Mouse (Mus musculus): ENCODE measurements at regions not wholly inside any gene's neighbourhood (a gene's known extent, or its start where the extent isn't known, plus 50 kb on each side); places are given as distances from the start of the nearest gene placed in this dataset.
"Not testable (repeated sequence)": the region's sequence is repeated elsewhere in the genome, so short reads cannot be mapped to it uniquely, and the experiment has no call there.

DNA sequence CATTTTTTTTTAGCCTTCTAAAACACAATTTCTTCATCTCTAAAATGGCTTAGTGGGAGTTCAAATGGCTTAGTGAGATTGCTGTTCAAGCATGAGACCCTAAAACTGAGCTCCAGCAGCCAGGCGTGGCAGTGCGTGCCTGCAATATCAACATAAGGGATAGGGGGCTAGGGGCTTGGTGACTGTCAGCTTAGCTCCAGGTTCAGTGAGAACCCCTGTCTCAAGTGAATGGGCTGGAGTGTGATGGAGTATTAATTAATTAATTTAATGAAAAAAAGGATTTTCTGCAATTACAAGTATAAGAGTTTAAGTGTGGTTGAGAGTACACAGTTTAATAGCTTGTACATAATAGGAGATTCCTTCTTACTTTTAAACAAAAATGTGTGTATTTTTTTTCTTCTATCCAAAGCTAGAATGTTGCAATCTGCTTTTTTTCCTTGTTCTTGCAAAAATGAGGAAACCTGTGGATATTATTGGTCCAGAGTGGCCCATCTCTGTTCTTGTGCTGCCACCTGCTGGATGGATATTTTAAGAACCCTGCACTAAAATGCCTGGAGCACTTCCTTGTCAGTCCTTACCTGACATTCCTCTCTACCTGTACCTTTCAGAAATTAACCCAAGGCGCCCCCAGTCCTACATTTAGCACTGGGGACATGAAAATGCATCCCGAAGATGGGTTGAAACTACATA is 54.0 kb upstream of the Usp47 start:
- DNase-seq: peak; percentile 62

DNA sequence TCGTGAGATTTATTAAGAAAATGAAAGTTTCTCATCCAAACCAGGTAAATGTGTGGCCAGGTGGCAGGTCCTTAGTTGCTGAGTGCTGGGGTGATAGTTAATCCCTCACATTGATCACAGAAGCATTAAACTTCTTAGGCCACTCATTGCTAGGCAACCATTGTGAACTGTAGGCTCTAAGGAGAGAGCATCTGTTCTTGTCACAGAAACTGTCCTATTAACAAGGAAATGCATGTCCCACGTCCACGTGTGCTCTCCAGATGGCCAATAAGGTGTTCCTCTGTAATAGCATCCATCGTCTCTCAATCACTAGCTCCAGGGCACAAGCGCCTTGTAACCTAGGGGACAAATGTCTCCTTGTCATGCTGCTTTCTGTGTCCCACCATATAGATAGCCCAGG is 55.0 kb upstream of the Usp47 start:
- DNase-seq: no peak

DNA sequence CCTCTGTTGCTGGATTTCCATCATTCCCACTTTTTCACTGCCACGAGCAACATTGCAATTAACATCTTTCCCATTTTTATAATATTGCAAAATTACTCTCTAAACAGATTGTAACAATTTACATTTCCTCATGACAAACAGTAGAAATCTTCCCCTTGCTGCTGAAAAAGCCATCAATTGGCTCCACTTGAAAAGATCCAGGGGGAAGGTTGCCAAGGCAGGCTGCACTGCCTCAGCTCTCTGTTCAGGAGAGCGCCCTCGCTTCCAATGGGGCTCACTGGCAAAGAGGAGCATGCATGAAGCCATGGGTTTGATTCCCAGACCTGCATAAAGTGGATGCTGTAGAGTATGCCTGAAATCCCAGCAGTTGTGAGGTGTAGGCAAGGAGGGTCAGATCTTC is 56.6 kb upstream of the Usp47 start:
- no peak for DNase-seq

DNA sequence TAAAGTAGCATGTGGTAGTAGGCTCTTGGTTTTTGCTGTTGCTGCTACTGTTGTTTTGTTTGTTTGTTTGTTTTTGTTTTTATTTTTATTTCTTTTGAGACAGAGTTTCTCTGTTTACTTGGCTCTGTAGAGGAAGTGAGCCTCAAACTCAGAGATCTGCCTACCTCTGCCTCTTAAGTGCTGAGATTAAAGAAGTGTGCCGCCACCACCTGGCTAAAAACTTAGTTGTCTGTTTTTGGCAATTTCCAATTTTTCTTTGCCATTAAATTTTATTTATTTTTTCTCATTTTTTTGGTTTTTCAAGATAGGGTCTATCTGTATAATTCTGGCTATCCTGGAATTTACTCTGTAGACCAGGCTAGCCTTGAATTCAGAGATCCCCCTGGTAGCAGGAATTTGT is 59.3 kb upstream of the Usp47 start:
- DNase-seq: no peak

DNA sequence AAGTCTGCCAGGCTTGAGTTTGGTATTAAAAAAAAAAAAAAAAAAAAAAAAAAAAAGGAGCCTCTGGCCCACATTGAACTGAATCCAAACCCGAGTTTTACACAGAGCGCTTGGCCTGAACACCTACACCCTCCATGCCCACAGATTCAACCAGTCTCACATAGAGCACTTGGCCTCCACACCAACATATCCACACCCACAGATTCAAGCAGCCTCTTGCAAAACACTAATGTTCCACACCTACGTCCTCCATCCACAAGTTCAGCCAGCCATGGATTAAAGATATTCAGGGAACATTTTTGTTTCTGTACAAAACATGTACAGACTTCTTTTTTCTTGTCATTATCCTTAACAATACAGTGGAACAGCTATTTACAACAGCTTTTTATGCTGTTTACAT is 63.3 kb upstream of the Usp47 start:
- no peak for DNase-seq

DNA sequence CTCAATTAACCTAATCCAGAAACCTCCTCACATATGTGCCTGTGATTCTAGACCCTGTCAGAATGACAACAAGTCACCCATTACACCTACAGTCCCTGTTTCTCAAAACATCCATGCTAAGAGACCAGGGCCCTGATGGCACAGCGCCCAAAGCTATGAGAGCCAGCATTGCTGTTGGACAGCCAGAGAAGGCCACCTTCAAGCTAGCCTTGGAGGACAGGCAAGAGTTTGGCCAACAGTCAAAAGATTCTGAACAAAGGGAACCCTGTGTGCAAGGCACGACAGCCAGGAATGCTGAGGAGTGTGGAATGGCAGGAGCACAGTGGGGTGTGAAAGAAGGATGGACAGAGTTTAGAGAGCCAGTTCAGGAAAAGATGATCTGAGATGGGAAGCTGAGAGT is 66.6 kb upstream of the Usp47 start:
- DNase-seq: no peak

DNA sequence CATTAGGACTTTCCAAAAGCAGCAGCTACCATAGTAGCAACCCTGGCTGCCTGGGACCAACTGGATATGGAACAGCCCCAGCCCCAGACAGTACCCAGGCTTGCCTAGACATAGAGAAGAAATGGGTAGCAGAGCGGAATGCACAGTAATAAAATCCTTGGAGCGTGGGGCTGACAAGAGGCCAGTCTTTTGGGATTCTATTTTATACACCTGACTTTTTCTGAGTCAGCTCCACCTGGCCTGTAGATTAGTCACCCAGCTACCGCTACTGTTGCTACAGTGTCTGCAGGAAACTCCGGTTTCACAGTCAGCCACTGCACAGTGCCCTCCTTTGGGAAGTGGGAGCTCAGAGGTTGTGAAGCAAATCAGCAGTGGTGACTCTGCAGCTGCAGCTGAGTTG is 83.7 kb upstream of the Usp47 start:
- DNase-seq: no peak

DNA sequence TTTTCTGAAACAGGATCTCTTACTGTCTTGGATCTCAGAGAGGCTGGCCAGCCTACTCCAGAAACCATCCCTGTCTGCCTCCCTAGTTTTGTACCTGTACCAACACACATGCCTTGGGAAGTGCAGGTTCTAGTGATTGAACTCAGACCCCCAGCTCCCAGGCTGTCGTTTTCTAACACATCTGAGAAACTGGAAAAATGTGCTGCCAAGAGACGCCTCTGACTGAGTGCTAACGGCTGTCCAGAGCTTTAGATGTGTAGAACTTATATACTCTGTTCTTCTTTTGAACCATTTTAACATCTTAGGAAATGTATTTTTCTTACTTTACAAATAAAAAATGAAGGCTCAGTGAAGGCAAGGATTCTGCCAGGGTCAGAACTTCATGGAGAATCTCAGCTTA is 85.8 kb upstream of the Usp47 start:
- no peak for DNase-seq

DNA sequence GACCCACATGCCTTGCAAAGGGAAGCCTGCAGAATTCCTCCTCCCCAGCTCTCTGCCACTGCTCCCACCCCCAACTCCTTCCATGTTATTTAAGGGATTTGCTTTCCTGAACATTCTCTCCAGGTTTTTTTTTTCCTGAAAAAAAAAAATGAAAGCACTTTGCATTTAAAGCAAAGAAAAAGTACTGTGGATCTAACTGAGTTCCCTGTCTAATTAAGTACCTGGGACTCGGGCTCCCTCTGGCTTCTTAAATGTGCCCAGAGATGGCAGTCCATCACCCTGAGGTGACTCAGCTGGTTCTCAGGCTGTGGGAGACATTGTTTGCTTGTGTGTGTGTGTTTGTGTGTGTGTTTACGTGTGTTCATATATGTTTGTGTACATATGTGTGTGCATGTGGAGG is 86.2 kb upstream of the Usp47 start:
- DNase-seq: no peak

DNA sequence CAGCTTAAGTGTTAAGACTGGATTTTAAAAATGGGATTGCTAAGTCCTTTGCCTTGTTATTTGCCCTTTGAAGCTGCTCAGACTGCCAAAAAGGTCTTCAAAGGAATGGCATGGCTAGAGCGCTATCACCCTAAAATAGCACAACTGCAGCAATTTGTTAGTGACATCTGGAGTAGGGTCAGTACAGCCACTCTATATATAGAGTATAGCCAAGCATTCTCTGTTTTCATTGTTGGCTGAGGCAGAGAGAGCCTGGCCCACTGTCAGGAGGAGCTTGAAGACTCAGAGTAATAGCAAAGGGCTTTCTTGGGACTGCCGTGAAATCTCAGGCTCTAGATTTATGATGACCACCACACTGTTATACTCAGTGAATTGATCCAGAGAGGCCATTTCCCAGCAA is 90.6 kb upstream of the Usp47 start:
- DNase-seq: no peak

DNA sequence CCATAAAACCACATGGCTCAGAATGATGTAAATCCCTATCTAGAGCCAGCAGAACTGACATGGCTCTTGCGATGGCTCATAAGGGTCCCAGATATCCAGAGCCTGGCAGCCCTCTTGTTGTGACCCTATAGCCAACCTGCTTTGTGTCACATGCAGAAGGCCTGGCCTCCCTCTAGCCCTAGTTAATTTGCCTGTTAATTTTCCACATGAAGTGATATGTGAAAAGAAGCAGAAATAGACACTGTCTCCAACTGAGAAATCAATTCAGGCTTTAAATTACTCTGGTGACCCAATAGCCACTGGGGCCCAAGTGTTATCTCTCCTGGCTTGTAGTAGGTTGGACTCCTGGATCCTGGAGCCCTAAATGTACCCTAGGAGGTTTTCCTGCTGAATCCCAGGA is 103.3 kb upstream of the Usp47 start:
- DNase-seq: no peak

DNA sequence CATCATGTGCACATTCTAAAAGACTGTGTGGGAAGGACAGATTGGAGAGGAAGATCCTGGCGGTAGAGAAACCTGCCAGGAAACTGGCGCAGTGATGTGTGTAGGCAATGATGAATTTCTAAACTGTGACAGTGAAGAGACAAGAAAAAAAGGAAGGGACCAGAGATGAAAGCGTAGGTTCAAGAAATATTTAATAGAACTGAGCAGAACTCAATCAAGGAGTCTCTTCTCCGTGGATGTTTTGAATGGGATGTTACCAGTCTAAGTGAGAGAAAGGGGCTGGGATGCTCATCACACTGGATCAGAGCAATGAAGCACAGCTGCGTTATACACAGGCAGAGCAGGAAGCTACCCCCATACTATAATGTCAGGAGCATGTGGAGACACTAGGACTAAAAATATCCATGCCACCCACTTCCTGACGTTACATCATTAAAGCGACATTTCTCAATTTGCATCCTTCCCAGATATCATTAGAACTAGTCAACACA is 119.5 kb upstream of the Usp47 start:
- no peak for DNase-seq

DNA sequence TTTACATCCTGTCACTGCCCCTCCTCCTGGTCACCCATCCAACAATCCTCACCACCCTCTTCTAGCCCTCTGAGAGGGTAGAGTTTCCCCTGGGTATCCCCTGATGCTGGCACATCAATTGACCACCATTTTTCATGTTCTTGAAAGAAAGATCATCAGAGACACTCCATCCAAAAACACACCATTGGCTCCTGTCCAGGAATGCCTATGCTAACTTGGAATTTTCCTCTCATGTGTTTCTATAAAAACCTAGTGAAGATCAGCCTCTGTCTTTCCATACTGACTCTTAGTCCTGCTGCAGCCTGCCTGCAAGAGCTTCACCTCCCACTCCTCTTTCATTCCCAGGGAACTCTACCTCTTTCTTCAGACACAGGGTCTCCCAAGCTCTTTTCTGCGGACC is 117.2 kb upstream of the Galnt18 start:
- DNase-seq: no peak

DNA sequence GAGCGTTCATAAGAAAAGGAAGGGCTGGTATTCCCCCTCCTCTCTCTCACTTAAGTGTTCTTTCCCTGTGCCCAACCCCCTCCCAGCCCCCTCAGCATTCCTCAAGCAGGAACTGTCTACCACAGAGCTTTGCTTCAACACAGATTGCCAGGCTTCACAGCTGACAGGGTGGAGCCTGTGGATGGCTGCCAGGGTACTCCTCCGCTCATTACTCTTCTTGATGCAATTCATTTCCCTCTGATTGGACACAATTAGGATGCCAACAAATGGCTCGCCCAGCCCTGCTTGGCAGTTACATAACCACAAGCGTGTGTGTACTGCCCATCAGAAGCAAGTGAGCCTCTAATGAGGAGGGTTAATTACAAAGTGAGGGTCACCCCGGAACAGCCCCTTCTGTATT is 116.5 kb upstream of the Galnt18 start:
- peak; percentile 38 for DNase-seq

DNA sequence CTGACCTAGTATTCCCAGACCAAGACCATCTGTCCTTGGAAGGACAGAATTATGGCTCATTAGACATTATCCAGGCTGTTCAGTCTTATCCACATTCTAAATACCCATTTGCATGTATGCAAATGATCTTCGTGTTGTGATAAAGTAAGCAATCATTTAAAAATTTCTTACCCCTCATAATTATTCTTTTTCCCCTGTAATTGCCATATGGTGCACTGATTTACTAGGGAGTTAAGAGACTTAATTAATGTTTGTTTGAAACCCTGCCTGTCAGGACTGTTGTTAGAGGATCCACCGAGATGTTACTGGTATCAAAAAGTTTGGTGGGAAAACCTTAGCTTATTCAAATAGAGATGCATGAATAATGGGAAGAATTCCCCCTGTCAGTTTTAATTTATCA is 103.2 kb upstream of the Galnt18 start:
- DNase-seq: no peak

DNA sequence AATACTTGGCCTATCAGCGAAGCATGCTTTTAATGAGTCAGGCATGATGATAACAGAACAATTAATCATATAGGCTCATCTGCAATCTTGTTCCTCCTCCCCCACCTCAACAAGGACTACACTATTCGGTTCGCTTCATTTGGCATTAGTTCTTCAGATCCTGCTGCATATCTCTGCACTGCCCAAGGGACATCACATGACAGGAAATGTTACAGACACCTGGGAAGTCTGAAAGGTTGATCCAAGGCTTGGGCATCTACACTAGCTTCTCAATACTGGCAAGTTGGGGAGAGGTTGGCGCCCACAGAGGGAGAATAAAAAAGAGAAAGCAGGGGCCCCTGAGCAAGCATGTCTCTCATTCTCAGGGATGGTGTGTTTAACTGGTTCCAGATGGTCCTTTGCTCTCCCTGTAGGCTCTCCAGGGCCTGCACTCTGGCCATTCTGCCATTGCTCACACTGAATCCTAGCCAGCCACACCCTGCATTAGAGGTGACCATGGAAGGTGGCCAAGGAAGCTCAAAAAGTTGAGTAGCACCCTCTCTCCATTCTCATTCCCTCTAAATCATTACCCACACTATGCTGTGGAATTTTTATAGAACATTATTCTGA is 100.4 kb upstream of the Galnt18 start:
- peak; percentile 3 for DNase-seq

DNA sequence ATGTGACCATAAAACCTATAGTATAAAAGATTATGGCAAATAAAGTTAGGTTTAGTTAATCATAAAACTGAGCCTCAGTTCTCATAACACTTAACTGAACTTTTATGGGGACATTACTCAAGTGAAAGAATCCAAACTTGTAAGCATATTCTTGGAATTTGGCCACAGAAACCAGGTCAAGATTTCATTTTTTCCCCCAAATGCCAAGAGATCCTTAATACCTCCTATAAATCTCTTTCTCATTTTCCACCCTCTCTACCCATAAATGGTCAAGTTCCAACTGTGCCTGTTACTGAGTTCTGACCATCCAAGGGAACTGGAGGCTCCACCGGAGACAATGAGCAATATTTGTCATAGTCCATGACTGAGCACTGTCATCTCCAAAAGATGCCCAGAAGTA is 97.8 kb upstream of the Galnt18 start:
- DNase-seq: no peak

DNA sequence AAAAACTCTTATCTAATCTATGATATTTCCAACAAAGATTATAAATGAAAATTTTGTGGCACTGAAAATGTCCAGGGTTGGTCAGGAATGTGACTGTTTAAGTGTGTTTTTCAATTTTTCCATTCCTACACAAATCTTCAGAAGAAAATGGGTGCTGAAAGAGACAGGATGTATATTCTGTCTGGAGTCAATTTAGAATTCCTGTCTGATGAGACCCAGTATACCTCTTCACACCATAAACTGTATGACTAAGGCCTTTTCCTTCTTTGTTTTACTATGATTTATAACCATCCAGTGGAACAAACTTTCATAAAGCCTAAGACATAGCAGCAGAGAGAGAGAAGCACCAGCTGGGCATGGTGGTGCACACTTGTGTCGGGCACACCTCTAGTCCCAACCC is 96.2 kb upstream of the Galnt18 start:
- DNase-seq: no peak

DNA sequence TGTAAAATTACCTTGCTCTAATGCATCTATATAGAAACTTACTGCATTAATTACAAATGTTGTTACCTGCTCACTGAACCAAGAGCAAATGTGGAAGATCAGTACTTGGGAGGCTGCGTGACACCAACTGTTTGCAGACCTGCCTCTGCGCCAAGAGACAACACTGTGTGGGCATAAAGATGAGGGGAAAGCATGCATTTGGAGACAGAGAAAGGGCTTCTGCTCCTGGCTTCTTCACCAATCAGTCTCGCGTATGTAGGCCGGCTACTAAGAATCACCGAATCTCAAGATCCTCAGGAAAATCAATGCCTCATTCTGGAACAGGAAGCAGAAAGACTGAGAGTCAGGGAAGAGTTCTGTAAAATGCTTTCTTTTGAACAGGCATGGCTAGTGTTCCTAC is 89.6 kb upstream of the Galnt18 start:
- no peak for DNase-seq

DNA sequence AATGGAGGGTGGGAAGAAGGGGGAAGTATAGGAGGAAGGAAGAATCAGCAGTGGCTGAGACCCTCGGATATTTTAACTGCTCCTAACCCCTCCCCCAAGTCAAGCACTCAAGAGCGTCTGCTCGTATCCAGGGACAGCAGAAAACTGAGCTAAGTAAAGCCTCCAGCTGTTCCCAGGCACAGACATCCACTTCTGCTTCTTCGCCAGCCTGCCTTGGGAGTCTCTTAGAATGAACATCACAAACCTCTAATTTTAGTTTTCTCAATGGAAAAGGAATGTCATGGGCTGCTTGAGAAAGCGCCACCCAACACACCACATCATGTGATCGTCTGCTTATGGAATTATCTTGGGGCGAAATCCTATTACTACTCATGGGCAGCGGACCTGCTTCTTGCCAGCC is 83.3 kb upstream of the Galnt18 start:
- no peak for DNase-seq

DNA sequence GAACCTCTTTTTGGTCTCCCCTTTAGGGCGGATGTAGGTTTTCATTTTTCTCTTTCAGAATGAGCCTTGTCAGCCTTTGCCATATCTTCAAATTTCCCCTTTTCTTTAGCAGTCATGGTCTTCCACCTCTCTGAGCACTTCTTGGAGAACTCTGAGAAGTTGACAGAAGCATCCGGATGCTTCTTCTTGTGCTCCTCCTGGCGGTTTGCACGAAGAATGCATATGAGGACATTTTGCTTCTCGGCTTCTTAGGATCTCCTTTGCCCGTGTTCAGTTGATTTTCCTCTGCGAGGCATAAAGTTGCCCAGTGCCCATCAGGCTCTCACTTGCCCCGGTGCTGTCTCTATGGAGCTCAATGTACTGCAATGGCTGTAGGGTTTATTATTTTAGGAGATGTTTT is 78.5 kb upstream of the Galnt18 start:
- not testable (repeated sequence) for DNase-seq

DNA sequence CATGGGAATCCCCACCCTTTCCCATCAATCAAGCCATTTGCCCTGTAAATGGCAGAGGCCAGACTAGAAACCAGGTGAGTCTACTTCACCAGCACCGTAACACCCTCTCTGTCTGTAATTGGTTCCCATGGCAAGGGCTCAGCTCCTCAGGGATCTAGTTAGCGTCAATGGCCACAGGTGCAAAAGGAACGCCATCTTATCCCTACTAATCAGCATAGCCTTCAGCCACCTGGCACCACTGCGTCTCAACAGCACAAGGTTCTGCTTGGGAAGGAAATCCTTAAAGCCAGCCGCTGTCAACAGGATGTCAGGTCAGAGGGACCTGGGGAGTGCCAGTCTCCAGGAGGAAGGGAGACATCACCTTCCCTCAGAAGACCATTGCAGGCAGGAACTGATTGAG is 77.2 kb upstream of the Galnt18 start:
- no peak for DNase-seq

DNA sequence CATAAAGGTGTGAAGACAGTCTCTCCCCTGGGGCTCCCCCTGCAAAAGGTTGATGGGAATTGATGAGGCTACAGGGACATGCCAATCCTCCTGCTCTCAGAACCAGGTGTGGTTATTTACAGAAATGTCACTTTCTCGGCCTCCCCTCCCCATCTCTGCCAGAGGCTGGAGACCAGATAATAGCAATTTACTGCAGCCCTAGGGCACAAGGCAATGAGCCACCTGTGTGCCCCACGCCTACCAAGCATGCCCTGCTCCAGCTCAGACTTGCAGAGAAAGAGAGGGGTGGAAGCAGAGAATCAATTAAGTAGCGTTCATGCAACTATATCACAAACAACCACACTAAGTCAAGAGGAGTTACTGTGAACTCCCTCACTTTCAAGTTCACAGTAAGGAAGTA is 75.5 kb upstream of the Galnt18 start:
- DNase-seq: no peak

DNA sequence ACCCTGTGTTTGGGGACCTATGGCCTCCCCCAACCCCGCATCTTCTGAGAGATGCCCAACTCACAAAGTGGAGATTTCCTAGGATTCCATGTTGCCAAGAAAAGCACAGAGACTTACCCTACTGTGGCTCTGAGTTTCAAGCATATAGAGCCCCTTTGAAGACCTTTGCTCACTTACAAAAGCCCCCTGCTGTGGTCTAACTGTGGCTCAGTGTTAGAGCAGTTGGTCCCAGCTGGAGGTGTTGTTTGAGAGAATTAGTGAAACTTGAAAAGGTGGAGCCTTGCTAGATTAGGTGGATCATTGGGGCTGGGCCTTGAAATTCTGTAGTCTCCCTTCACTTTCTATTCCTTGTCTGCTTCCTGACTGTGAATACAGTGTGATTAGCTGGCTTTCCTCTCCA is 66.6 kb upstream of the Galnt18 start:
- DNase-seq: no peak
